Mouse (Mus musculus): Measurements from ENCODE around the gene Ptgis. TPM values are rescaled to one million over a fixed set of nuclear protein-coding genes. Genes with fewer than 3 reads are reported as not detected.

Ptgis gene
- polyA plus RNA-seq, 1 experiment from 2014 or later = 5.8 TPM

Other genes starting within 250 kb of the Ptgis start
- gene Stau1, start 244.3 kb downstream of the Ptgis start, polyA plus RNA-seq (2015; fragmentation: Nextera tagmentation; extraction: Ambion mirVana) = 109 and 113 TPM in 2 replicates
- gene Ddx27, start 225.4 kb downstream of the Ptgis start, polyA plus RNA-seq (2015; fragmentation: Nextera tagmentation; extraction: Ambion mirVana) = 37.3 and 38.0 TPM in 2 replicates
- 6.5 and 7.8 TPM in 2 replicates for gene Znfx1, start 177.6 kb downstream of the Ptgis start, polyA plus RNA-seq (2015; fragmentation: Nextera tagmentation; extraction: Ambion mirVana)
- gene Kcnb1, start 50.4 kb downstream of the Ptgis start, polyA plus RNA-seq (2015; fragmentation: Nextera tagmentation; extraction: Ambion mirVana) = 2.2 and 2.4 TPM in 2 replicates
- 12.3 and 12.5 TPM in 2 replicates for gene B4galt5, start 108.6 kb upstream of the Ptgis start, polyA plus RNA-seq (2015; fragmentation: Nextera tagmentation; extraction: Ambion mirVana)
- gene Slc9a8, start 181.1 kb upstream of the Ptgis start, polyA plus RNA-seq (2015; fragmentation: Nextera tagmentation; extraction: Ambion mirVana) = 21.2 and 22.7 TPM in 2 replicates